Mouse (Mus musculus) forebrain, postnatal 0 days (tissue): ENCODE results near the gene Tbc1d16. TPM values are rescaled to one million over a fixed set of nuclear protein-coding genes. Genes with fewer than 3 reads are reported as not detected.

ENCODE experiments used
- ATAC-seq: fragments of 200-750 bp; cut with Nextera tagmentation; 2 replicates; pipeline ENCODE4 v1.8.0; 2017; ENCODE audit warnings: mild to moderate bottlenecking, moderate library complexity
- DNase-seq: peaks from one replicate; pipeline ENCODE4 v3.0.0-alpha.2; 2015
- H3K27ac ChIP-seq: fragments of 300-500 bp; sonication (generic); 2 replicates; pipeline ENCODE4 v1.5.1; 2014; ENCODE audit warnings: low read depth, mild to moderate bottlenecking, antibody characterized with exemption, low read length, moderate library complexity, mixed read lengths
- H3K27me3 ChIP-seq: fragments of 300-500 bp; sonication (generic); 2 replicates; pipeline ENCODE4 v1.6.1; 2014; ENCODE audit warnings: mild to moderate bottlenecking, low read length, mixed read lengths; ENCODE audit not compliant: insufficient read depth
- H3K36me3 ChIP-seq: fragments of 300-500 bp; sonication (generic); 2 replicates; pipeline ENCODE4 v1.6.1; 2014; ENCODE audit warnings: mild to moderate bottlenecking, moderate library complexity; ENCODE audit not compliant: insufficient read depth
- H3K4me1 ChIP-seq: fragments of 300-500 bp; sonication (generic); 2 replicates; pipeline ENCODE4 v1.6.1; 2014; ENCODE audit warnings: antibody characterized with exemption; ENCODE audit not compliant: insufficient read depth
- H3K4me2 ChIP-seq: fragments of 300-500 bp; sonication (generic); 2 replicates; pipeline ENCODE4 v1.6.1; 2014; ENCODE audit warnings: low read depth, mild to moderate bottlenecking, moderate library complexity
- H3K4me3 ChIP-seq: fragments of 300-500 bp; sonication (generic); 2 replicates; pipeline ENCODE4 v1.5.1; 2014; ENCODE audit warnings: low read depth, low read length, mixed read lengths
- H3K9ac ChIP-seq: fragments of 300-500 bp; sonication (generic); 2 replicates; pipeline ENCODE4 v1.6.1; 2014; ENCODE audit warnings: mild to moderate bottlenecking
- H3K9me3 ChIP-seq: fragments of 300-500 bp; sonication (generic); 2 replicates; pipeline ENCODE4 v1.6.1; 2016; ENCODE audit warnings: low read length
- CTCF ChIP-seq: sonication (generic); IDR thresholded peaks from 2 replicates; pipeline ENCODE4 v1.5.1; 2016; ENCODE audit warnings: antibody characterized with exemption, control low read depth, low read depth
- whole genome bisulfite sequencing: fragments of 180-500 bp; shearing (Covaris S2); extraction: QIAGEN DNeasy Blood & Tissue Kit; methylation state at CpG from one replicate; pipeline ENCODE4 v1.1.7; 2014; 5-methylcytosine and 5-hydroxymethylcytosine counted together
- polyA plus RNA-seq: library from polyadenylated mRNA; unstranded; fragments of >200 nt; fragmentation: Nextera tagmentation; extraction: Ambion mirVana; gene quantifications from 2 replicates; pipeline ENCODE4 v1.2.1, GENCODE M21; 2015
- total RNA-seq: library from RNA; depleted of rRNA; stranded (reverse); fragments of >200 nt; gene quantifications from 2 replicates; pipeline ENCODE4 v1.2.3, GENCODE M21; 2014

Gene Tbc1d16
- total and polyA plus RNA-seq, 2 experiments from 2014 or later = 60.4 to 153 TPM

GRCm38 (mm10) chr11:119132198-119133035, 95.9 kb downstream of the Tbc1d16 start:
- DNase-seq (no peak), ATAC-seq (no peak)
- TF ChIP-seq CTCF = no peak
- Histone ChIP-seq H3K4me3 (no peak overlapping the region), H3K36me3 (no peaks in the 10 kb centered on the region), H3K9me3 (no peaks in the 10 kb centered on the region), H3K9ac (no peak overlapping the region), H3K27me3 (no peaks in the 10 kb centered on the region), H3K4me2 (no peak overlapping the region), H3K4me1 (peaks cover 12% of the 10 kb centered on the region; the same call in 1 of the 2 replicates), H3K27ac (no peak overlapping the region)
- WGBS = 68% methylated on average over 14 of the region's 14 CpGs

GRCm38 (mm10) chr11:119130081-119130765, 98.1 kb downstream of the Tbc1d16 start:
- Histone ChIP-seq H3K4me3 (peak overlapping the region; percentile 14; the same call in 1 of the 2 replicates), H3K27ac (no peak overlapping the region)
- WGBS = 28% methylated on average over 21 of the region's 24 CpGs

GRCm38 (mm10) chr11:119129281-119130058, 98.8 kb downstream of the Tbc1d16 start:
- no peak for ATAC-seq
- Histone ChIP-seq H3K4me3 (no peak overlapping the region), H3K4me1 (peaks cover 12% of the 10 kb centered on the region; the same call in 1 of the 2 replicates), H3K9ac (peak overlapping the region; percentile 31), H3K4me2 (peak overlapping the region; percentile 39), H3K27ac (no peak overlapping the region), H3K27me3 (no peaks in the 10 kb centered on the region), H3K36me3 (no peaks in the 10 kb centered on the region), H3K9me3 (no peaks in the 10 kb centered on the region)
- DNase-seq = no peak
- no peak for TF ChIP-seq CTCF
- 56% methylated on average over 18 of the region's 18 CpGs for WGBS

More at GRCm38 (mm10) chr11:119130081-119130765, 98.1 kb downstream of the Tbc1d16 start:
- Histone ChIP-seq H3K27me3 (no peaks in the 10 kb centered on the region), H3K9me3 (no peaks in the 10 kb centered on the region), H3K36me3 (no peaks in the 10 kb centered on the region), H3K4me2 (peak overlapping the region; percentile 39), H3K4me1 (peaks cover 12% of the 10 kb centered on the region; the same call in 1 of the 2 replicates), H3K9ac (peak overlapping the region; percentile 31)
- DNase-seq = no peak
- ATAC-seq = no peak
- TF ChIP-seq CTCF = no peak

GRCm38 (mm10) chr11:119128668-119129280, 99.5 kb downstream of the Tbc1d16 start:
- no peak for ATAC-seq
- H3K9ac ChIP-seq = no peak overlapping the region

GRCm38 (mm10) chr11:119127686-119128473, 100.4 kb downstream of the Tbc1d16 start:
- H3K9me3 ChIP-seq = no peaks in the 10 kb centered on the region
- H3K27me3 ChIP-seq = no peaks in the 10 kb centered on the region
- H3K36me3 ChIP-seq = no peaks in the 10 kb centered on the region
- H3K27ac ChIP-seq = no peak overlapping the region
- ATAC-seq (no peak; the same call in 1 of the 2 replicates), DNase-seq (no peak)
- H3K4me3 ChIP-seq = no peak overlapping the region
- no peak for TF ChIP-seq CTCF
- H3K9ac ChIP-seq = no peak overlapping the region
- 63% methylated on average over 9 of the region's 9 CpGs for WGBS
- peaks cover 8% of the 10 kb centered on the region; the same call in 1 of the 2 replicates for H3K4me1 ChIP-seq
- no peak overlapping the region for H3K4me2 ChIP-seq

More at GRCm38 (mm10) chr11:119128668-119129280, 99.5 kb downstream of the Tbc1d16 start:
- WGBS = 53% methylated on average over 11 of the region's 11 CpGs
- Histone ChIP-seq H3K27me3 (no peaks in the 10 kb centered on the region), H3K9me3 (no peaks in the 10 kb centered on the region), H3K36me3 (no peaks in the 10 kb centered on the region), H3K4me2 (no peak overlapping the region), H3K4me1 (peaks cover 9% of the 10 kb centered on the region; the same call in 1 of the 2 replicates), H3K27ac (no peak overlapping the region), H3K4me3 (no peak overlapping the region)
- DNase-seq = no peak
- no peak for TF ChIP-seq CTCF
